Mouse (Mus musculus): ENCODE measurements around the gene Ccdc173. TPM values are rescaled to one million over a fixed set of nuclear protein-coding genes. Genes with fewer than 3 reads are reported as not detected.

Gene Ccdc173
- polyA plus RNA-seq, 1 experiment from 2014 or later, result 0.50 TPM

DNA sequence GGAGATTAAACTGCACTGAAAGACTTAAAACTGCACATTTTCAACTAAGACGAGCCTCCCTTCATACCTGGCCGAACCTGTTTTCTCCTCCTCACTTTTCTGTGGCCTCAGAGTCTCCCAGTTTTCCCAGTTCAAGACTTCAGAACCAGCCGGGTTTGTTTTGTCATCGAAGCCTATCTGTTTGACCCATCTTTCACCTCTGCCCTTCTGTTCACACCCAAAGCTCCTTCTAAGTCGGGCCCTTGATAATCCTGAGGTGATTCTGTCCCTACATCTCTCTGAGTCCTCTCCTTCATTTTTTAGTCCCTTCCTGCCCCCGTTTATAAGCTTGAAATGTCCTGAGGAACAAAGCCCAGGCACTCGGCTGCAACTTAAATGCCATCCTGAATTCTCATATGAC lies 38.7 kb upstream of the Ccdc173 start:
- H3K4me2 ChIP-seq (replicated peaks; ENCODE audit: low read depth), result no peak overlapping the region
- no peak overlapping the region for H3K27ac ChIP-seq (ENCODE audit: low read depth, low read length)
- TF ChIP-seq CTCF (IDR thresholded peaks at IDR 0.05; ENCODE audit: low read depth), result no peak
- no peak for ATAC-seq
- H3K4me3 ChIP-seq (ENCODE audit: low read depth, low read length), result no peak overlapping the region
- no peaks in the 10 kb centered on the region for H3K4me1 ChIP-seq (replicated peaks; ENCODE audit: control insufficient read depth, insufficient read depth, low read length)
- H3K9ac ChIP-seq (ENCODE audit: low read depth, low read length), result no peak overlapping the region
- H3K36me3 ChIP-seq (ENCODE audit: control insufficient read depth, insufficient read depth), result peaks cover 6% of the 10 kb centered on the region; the same call in 1 of the 2 replicates
- WGBS, result 20% methylated on average over 7 of the region's 7 CpGs
- H3K27me3 ChIP-seq (replicated peaks; ENCODE audit: control insufficient read depth, insufficient read depth, low read length), result no peaks in the 10 kb centered on the region
- no peaks in the 10 kb centered on the region for H3K9me3 ChIP-seq (ENCODE audit: control insufficient read depth)

DNA sequence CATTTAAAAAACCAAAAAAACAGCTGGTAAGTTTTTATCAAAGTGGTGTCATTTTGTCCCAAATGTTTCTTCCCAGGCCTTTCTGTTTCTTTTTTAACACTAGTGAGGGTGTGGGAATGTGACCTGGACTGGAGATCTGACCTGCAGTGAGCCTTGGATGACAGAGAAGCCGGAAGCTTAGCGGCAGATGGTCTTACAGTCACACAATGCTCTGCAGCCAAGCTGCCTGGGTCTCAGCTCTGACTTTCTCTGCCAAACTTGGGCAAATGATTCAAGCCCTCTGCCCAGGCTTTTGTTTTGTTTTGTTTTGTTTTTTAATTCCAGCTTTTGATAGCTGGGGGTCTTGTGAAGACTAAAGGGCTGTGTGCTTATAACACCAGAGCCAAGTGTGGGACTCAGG lies 37.0 kb upstream of the Ccdc173 start:
- ATAC-seq, result no peak
- H3K27ac ChIP-seq (ENCODE audit: low read depth, low read length), result no peak overlapping the region

GRCm38 (mm10) chr2:69825898-69826297 lies 36.5 kb upstream of the Ccdc173 start:
- no peak for TF ChIP-seq CTCF (IDR thresholded peaks at IDR 0.05; ENCODE audit: low read depth)
- Histone ChIP-seq H3K4me1 (replicated peaks; ENCODE audit: control insufficient read depth, insufficient read depth, low read length) (no peaks in the 10 kb centered on the region), H3K9ac (ENCODE audit: low read depth, low read length) (no peak overlapping the region), H3K4me3 (ENCODE audit: low read depth, low read length) (no peak overlapping the region), H3K9me3 (ENCODE audit: control insufficient read depth) (no peaks in the 10 kb centered on the region), H3K4me2 (replicated peaks; ENCODE audit: low read depth) (0 out of 2 replicates have a peak overlapping the region, but pooled peaks have one; percentile 6), H3K27ac (ENCODE audit: low read depth, low read length) (no peak overlapping the region), H3K36me3 (ENCODE audit: control insufficient read depth, insufficient read depth) (peaks cover 6% of the 10 kb centered on the region; the same call in 1 of the 2 replicates), H3K27me3 (replicated peaks; ENCODE audit: control insufficient read depth, insufficient read depth, low read length) (no peaks in the 10 kb centered on the region)
- no peak for ATAC-seq
- 68% methylated on average over 10 of the region's 10 CpGs for WGBS

More for the DNA sequence above, 37.0 kb upstream of the Ccdc173 start:
- H3K27me3 ChIP-seq (replicated peaks; ENCODE audit: control insufficient read depth, insufficient read depth, low read length), result no peaks in the 10 kb centered on the region
- no peak overlapping the region for H3K4me3 ChIP-seq (ENCODE audit: low read depth, low read length)
- TF ChIP-seq CTCF (IDR thresholded peaks at IDR 0.05; ENCODE audit: low read depth), result no peak
- H3K4me2 ChIP-seq (replicated peaks; ENCODE audit: low read depth), result no peak overlapping the region
- no peaks in the 10 kb centered on the region for H3K4me1 ChIP-seq (replicated peaks; ENCODE audit: control insufficient read depth, insufficient read depth, low read length)
- WGBS, result 80% methylated on average over 2 of the region's 2 CpGs
- H3K36me3 ChIP-seq (ENCODE audit: control insufficient read depth, insufficient read depth), result peaks cover 6% of the 10 kb centered on the region; the same call in 1 of the 2 replicates
- H3K9ac ChIP-seq (ENCODE audit: low read depth, low read length), result no peak overlapping the region
- H3K9me3 ChIP-seq (ENCODE audit: control insufficient read depth), result no peaks in the 10 kb centered on the region

- Histone ChIP-seq H3K9ac (ENCODE audit: low read depth, low read length) (peak overlapping the region; percentile 88), H3K36me3 (ENCODE audit: control insufficient read depth, insufficient read depth) (no peaks in the 10 kb centered on the region), H3K27me3 (replicated peaks; ENCODE audit: control insufficient read depth, insufficient read depth, low read length) (no peaks in the 10 kb centered on the region), H3K4me3 (ENCODE audit: low read depth, low read length) (peak overlapping the region; percentile 83), H3K27ac (ENCODE audit: low read depth, low read length) (peak overlapping the region; percentile 91), H3K4me2 (replicated peaks; ENCODE audit: low read depth) (peak overlapping the region; percentile 97), H3K4me1 (replicated peaks; ENCODE audit: control insufficient read depth, insufficient read depth, low read length) (peaks cover 6% of the 10 kb centered on the region; the same call in 1 of the 2 replicates), H3K9me3 (ENCODE audit: control insufficient read depth) (no peaks in the 10 kb centered on the region)
- TF ChIP-seq CTCF (IDR thresholded peaks at IDR 0.05; ENCODE audit: low read depth), result no peak
- ATAC-seq, result peak; percentile 70
- 2% methylated on average over 45 of the region's 45 CpGs for WGBS
Measured at GRCm38 (mm10) chr2:69823129-69823677, 33.8 kb upstream of the Ccdc173 start.

DNA sequence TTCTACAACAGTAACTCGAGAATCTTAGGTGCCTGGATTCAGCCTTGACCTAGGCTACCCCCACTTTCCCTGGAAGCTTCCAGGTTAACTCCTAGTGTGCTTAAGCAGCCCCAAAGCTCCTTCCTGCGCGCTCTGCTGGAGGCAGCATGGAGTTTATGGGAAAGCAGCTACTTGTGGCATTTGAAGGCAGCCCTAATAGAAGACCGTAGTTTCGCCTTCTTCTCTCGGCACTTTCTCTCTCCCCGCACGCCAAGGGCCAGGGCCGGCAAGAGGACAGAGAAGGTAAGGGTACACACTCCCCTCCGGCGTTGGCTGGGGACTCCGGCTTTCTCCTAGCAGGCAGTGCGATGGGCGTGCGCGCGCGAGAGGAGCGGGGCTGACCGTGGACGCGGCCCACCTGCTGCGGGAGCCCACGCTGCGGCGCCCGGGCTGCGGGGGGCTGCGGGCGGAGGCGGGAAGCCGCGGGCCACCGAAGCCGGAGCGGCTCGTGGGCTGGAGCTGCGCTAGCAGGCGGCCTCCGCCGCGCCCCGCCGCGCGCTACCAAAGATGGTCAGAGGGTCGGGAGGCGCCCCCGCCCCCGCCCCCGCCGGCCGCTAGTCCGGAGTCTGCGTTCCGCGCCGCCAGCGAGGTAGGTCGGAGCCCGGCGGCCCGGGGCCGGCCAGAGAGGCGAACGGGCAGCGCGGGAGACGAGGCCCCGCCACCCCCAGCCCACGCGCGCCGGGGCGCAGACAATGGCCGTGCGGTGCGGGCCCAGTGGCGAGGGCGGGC lies 33.2 kb upstream of the Ccdc173 start:
- H3K9me3 ChIP-seq (ENCODE audit: control insufficient read depth), result no peaks in the 10 kb centered on the region
- H3K4me3 ChIP-seq (ENCODE audit: low read depth, low read length), result peak overlapping the region; percentile 83
- peak overlapping the region; percentile 97 for H3K4me2 ChIP-seq (replicated peaks; ENCODE audit: low read depth)
- peak overlapping the region; percentile 88 for H3K9ac ChIP-seq (ENCODE audit: low read depth, low read length)
- TF ChIP-seq CTCF (IDR thresholded peaks at IDR 0.05; ENCODE audit: low read depth), result peak; percentile 34
- peak; percentile 50 for ATAC-seq
- under 1% methylated on average over 55 of the region's 80 CpGs for WGBS
- no peaks in the 10 kb centered on the region for H3K27me3 ChIP-seq (replicated peaks; ENCODE audit: control insufficient read depth, insufficient read depth, low read length)
- H3K27ac ChIP-seq (ENCODE audit: low read depth, low read length), result peak overlapping the region; percentile 91
- H3K36me3 ChIP-seq (ENCODE audit: control insufficient read depth, insufficient read depth), result no peaks in the 10 kb centered on the region
- peaks cover 6% of the 10 kb centered on the region; the same call in 1 of the 2 replicates for H3K4me1 ChIP-seq (replicated peaks; ENCODE audit: control insufficient read depth, insufficient read depth, low read length)

DNA sequence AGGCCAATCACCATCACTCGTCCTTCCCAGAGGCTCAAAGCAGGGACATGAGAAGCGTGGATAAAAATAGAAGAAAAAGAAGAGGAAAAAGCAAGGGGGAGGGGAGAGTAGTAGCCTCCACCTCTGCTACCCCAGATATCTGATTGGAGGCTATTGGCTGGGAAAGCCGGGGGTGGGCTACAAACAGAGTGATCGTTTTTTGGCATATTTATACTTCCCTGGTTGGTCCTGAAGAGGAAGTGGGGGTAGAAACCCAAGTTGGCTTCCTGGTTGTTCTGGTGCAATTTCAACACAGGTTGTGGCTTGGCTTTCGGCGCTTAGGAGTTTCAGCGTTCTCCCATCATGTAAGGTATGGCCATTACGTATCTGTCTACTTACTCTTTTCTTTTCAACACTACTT lies 32.3 kb upstream of the Ccdc173 start, which contains the start of gene Klhl23:
Klhl23 (plus strand) TSS at position 234 of the 400 bp plus-strand sequence.
- TF ChIP-seq CTCF (IDR thresholded peaks at IDR 0.05; ENCODE audit: low read depth), result no peak
- Histone ChIP-seq H3K4me1 (replicated peaks; ENCODE audit: control insufficient read depth, insufficient read depth, low read length) (peaks cover 6% of the 10 kb centered on the region; the same call in 1 of the 2 replicates), H3K27me3 (replicated peaks; ENCODE audit: control insufficient read depth, insufficient read depth, low read length) (no peaks in the 10 kb centered on the region), H3K9ac (ENCODE audit: low read depth, low read length) (peak within 1 kb of the TSS; percentile 88), H3K4me3 (ENCODE audit: low read depth, low read length) (peak within 1 kb of the TSS; percentile 83), H3K4me2 (replicated peaks; ENCODE audit: low read depth) (peak within 1 kb of the TSS; percentile 97), H3K27ac (ENCODE audit: low read depth, low read length) (peak within 1 kb of the TSS; percentile 91), H3K9me3 (ENCODE audit: control insufficient read depth) (no peaks in the 10 kb centered on the region), H3K36me3 (ENCODE audit: control insufficient read depth, insufficient read depth) (no peaks in the 10 kb centered on the region)
- ATAC-seq, result no peak
- 6% methylated on average over 8 of the region's 8 CpGs for WGBS

Data from intestine, postnatal 0 days (tissue).